Mouse (Mus musculus): ENCODE measurements around the gene Gm42906.

DNA sequence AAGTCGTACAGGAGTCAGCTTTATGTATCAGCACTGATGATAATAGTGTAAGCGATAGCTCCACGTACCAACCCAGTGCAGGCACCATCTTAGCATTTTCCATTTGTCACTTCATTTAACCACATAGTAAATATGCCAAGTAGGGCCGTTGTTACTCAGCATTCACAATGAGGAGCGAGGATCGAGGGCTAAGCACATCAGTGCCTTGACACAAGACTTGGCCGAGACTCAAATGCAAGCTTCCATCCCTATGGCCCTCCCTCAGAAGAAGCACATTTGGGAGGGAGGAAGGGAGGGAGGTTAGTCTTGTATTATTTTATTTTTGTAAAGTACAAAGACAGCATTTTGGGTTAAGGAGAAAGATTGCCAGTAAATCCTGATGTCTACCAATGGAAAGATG lies 148.4 kb downstream of the Gm42906 start:
- no peak for TF ChIP-seq CTCF (IDR thresholded peaks at IDR 0.05; ENCODE audit: control insufficient read depth, insufficient read depth, insufficient read length)
- no peak for TF ChIP-seq MYOG (IDR thresholded peaks at IDR 0.05; ENCODE audit: control insufficient read depth, extremely low read depth, insufficient read length)
- TF ChIP-seq CEBPB (IDR thresholded peaks at IDR 0.05; ENCODE audit: low read depth): no peak
- no peak for TF ChIP-seq USF1 (IDR thresholded peaks at IDR 0.05; ENCODE audit: low read depth)

Measured in C2C12 (cell line).